Mouse (Mus musculus): ENCODE measurements around the gene Cavin3.
"Not testable (repeated sequence)": the region's sequence is repeated elsewhere in the genome, so short reads cannot be mapped to it uniquely, and the experiment has no call there.

Gene Cavin3

DNA sequence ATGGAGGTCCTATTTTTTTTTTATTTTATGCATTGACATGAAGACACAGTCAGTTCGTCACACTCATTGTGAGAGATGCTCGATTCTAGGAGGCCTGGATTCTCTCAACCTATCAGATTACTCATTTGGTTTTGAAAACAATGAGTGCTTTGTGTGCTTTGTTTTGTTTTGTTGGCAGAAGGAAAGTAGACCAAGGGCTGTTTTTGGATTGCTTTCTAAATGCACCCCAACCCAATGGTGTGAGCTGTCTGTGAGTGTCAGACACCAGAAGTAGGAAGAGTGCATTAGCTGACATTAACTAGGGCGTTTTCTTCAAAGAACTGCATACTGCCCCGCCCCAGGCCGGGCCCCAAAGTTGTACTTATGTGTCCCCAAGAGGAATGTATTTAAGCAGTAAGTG, 2.0 kb downstream of the Cavin3 start:
- DNase-seq (ENCODE audit: low read depth): no peak

DNA sequence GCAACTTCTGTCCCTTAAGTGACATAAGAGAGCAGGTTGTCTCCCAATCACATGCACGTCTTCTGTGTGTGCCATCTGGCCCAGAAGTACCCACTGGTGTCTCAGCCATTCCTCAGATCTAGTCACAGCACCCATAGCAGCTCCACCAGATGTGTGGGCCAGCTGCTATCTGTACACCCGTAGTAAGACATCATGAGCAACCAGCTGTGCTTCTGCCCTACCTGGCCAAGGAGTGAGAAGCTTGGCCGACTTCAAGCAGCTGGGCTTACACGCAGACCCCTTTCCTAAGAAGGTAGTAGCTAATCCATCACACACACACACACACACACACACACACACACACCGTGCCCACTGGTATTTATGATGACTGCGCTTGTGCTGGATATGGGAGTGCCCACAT, 2.9 kb downstream of the Cavin3 start:
- no peak for DNase-seq (ENCODE audit: low read depth)

DNA sequence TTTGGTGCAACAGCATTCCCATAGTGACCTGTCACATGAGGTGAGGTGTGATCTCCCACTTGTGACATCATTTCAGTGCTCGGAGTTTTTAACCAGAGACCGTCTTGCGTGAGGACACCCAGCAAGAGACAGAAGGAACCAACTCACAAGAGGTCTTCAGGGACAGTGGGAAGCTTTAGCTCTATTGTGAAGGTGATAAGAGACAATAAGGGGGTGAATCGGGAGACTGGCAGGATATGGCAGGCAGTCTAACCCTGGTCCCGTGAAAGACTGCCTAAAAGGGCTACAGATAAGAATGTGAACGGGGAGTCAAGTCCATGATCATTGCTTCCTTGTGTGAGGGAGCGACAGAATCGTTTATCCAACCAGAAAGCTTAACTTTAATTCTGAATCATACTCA, 3.8 kb downstream of the Cavin3 start:
- DNase-seq (ENCODE audit: low read depth): no peak

DNA sequence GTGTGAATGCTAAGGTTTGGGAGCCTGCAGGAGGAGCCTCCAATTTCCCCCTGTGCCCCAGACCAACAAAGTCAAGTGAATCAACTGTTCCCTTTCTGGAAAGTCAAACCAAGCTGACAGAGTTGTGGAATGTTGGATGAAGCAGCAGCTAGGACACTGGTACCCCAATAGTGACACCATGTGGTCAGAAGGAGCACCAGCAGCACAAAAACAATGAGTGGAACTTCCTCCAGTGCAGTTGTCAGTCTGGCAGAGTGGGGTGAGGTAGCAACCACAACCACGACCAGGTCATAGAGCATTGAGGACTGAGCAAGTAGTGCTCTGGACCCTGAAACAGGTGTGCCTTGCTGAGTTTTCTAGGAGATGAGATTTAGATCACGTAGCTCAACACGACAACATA, 4.3 kb downstream of the Cavin3 start:
- peak; percentile 16 for DNase-seq (ENCODE audit: low read depth)

DNA sequence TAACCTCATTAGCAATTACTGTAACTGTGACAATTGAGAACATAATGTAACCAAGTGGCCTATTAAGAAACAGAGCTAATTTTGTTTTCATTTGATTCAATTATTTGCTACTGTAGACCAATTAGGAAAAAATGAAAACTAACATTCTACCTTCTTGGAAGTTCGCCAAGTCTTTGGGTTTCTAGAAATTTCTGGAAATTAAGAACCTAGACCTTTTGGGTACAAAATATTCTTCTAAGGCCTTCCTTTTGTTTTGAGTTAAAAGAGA, 4.7 kb downstream of the Cavin3 start:
- no peak for DNase-seq (ENCODE audit: low read depth)

DNA sequence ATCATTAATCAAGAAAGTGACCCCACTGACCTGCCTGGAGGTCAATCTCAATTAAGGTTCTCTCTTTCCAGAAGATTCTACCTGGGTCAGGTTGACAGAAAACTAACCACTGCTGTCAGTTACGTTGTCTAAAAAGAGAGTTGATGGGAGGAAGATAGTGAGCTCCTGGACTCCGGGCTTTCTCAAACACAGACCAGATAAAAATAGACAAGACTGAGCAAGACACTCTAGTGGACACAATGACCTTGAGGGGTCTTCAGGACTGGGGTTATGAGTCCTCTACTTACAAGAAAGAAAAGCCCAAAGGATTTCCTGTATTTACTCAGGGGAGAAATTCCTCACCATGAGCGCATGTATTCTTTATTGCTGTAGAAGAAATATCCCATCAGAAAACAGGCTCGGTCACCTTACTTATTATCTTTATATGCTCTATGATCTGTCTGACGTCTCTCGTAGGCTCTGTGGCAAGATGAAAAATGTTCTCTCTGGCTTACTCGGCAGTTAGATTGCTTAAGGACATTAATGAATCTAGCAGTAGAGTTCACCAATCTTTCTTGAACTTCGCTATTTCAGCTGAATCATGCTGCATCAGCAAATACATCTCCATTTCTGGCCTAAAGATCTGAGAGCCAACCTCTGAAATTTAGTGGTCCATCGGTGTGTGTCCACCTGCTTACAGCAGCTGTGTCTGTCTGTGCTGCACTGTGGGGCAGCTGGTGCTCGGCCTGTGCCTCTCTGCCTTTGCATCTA, 5.2 kb downstream of the Cavin3 start:
- no peak for DNase-seq (ENCODE audit: low read depth)

DNA sequence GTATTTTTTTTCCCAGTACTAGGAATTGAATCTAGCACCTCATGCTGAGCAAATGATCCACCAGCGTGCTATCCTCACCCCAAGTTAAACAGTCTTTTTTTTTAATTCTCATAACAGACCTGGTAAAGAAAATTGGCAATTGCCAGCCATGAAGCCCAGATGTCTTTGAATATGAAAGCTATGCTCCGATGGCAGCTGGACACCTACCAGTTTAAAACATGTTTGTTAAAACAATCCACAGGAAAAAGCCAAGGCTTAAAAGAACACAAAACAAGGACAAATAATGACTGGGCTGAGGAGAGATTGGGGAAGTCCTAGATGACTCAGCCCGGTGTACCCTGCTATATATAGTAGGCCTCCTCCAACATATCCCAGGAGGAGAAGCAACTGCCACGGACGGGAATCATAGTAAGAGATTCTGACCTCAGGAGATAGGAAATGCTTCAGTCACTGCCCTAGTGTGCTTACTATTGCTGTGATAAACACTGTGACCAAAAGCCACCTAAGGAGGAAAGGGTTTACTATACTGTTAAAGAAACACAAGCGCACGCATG, 6.6 kb downstream of the Cavin3 start:
- DNase-seq (ENCODE audit: low read depth): no peak

DNA sequence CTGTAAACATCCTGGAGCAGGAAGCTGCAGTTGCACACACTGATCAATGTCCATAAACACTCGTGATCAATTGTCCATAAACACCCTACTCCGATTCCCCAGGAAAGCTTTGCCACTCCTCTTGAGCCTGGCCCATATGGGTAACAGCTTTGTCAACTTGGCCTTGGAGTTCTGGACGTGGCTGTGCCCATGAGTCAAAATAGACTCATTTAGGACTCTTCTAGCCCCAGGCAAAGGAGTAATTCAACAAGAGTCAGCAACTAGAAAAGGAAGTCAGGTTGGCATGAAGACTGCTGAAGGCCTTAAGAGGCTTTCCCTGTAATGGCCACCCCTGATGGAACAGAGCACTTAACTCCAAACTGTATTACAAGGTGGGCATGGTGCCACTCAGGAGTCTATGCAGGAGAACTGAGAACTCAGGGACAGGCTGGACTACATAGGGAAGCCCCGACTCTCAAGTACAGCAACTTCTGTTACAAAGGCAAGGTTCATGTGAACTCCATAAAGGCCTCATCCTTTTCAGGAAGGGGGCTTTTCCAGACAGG, 7.3 kb downstream of the Cavin3 start:
- no peak for DNase-seq (ENCODE audit: low read depth)

DNA sequence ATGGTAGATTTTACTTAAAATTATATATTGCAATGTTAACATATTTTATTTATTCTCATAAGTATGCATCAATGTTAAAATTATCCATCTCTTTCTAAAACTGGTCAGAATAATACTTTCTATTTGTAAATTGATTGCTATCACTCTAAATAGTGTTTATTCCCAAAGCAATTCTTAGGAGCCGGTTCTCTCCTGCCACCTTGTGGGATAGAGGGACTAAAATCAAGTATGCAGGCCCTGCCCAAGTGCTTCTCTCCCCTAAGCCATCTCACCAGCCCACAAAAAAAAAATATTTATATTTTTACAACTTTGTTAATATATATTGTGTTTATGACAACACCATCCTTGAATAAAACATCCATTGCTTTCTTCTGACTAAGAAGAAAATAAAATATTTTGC, 9.5 kb downstream of the Cavin3 start:
- DNase-seq (ENCODE audit: low read depth): no peak

DNA sequence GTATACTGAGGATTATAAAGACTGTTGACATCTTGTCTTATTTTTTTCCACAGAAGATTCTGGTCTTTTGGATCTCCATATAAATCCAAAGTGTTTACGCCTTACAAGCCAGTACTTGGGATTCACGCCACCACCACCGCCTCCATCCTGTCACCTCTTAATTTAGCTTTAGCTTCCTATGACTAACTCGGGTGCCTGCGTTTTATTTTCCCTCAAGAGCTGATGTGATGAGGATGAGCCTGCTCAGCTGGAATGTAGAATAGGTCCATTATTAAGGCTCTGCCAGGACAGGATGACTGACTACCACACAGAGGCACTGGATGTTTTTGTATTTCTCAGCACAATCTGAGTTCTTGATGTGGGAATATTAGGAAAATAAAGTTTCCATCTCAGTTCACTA, 16.6 kb downstream of the Cavin3 start:
- not testable (repeated sequence) for DNase-seq (ENCODE audit: low read depth)

DNA sequence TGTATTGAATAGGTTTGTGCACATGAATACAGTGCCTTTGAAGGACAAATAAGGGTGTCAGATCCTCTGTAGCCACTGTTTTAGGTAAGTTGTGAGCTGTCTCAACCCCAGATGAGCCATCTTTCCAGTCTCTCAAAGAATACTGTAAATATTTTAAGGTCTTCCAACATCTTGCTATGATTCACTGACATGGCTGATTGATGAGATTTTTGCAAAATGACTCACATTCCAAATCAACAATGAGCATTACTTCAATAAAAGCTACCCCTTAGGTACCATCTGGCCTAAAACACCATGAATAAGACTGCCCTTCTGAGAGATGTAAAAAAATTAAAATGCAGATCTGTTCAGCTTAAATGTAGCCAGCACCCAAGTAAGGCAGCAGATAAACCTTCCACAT, 23.6 kb downstream of the Cavin3 start:
- no peak for DNase-seq (ENCODE audit: low read depth)

DNA sequence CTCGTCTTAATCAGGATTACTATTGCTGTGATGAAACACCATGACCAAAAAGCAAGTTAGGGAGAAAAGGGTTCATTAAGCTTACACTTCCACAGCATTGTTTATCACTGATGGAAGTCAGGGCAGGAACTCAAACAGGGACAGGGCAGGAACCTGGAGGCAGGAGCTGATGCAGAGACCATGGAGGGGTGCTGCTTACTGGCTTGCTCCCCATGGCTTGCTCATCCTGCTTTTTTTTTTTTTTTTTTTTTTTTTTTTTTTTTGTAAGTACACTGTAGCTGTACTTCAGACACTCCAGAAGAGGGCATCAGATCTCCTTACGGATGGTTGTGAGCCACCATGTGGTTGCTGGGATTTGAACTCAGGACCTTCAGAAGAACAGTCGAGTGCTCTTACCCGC, 28.8 kb downstream of the Cavin3 start:
- DNase-seq (ENCODE audit: low read depth): not testable (repeated sequence)

DNA sequence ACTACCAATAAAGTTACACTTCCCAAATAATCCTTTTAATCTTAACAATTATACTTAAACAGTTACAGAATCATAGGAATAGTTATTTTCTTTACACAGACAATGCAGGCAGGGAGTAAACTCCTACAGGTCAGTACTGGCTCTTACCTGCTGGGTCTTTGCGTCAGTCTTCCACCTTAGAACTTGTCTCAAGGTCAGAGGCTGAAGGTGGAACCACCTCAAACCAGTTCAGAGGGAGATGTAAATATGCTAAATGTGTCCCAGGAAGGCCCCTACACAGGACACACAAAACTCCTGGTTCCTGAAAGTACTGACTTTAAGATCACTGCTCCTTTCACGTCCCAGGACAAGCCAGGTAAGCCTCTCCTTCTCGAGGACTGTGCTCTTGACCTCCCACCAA, 37.0 kb downstream of the Cavin3 start:
- DNase-seq (ENCODE audit: low read depth): no peak

DNA sequence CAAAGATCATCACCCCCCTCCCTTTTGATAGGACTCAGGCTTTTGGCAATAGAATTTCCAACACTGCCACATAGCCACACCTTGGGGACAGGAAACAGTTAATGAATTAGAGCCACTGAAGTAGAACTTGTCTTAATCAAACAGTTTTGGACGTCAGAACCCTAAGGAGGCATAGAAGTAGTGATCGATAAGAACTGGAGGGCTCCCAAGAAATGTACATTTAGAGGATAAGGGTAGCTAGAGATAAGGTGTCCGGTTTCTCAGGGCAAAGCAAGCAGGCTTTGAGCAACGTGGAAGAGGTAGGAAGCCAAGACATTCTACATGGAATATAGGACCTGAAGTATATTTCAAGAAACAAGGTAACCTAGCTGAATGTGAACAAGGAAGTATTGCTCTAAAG, 40.7 kb downstream of the Cavin3 start:
- no peak for DNase-seq (ENCODE audit: low read depth)

DNA sequence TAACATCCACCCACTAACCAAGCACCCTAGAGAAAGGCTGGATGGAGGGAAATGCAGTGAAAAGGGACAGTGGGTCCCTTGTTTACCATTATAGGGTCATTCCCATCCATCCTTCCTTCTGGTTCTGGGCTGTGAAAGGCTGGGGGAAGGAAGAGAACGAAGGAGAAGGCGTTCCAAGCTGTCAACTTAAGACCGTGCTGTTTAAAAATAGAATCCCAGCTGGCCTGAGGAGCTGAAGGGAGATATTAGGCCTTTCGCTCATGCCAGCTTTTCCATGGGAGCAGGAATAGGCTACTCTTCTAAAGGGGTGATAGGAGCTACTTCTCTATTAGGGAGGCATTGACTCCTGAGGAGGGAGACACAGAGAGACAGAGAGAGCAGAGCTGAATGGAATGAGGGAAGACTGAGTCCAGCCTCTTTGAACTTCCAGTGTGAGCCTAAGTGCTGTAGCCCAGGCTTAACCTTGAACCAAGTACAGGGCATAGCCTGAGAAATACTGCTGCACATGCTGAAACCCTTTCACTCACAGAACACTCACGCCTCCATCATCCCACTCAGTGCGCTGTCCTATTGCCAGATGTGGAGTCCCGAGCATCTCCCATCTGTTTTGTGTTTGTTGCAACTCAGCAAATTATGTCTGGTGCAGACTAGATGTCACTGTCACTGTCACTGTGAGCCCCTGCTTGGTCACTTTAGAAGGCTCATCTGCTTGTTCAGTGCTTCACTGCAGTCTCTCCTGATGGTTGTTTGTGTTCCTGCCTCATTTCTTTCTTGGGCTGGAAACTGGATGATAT, 43.9 kb downstream of the Cavin3 start:
- no peak for DNase-seq (ENCODE audit: low read depth)

DNA sequence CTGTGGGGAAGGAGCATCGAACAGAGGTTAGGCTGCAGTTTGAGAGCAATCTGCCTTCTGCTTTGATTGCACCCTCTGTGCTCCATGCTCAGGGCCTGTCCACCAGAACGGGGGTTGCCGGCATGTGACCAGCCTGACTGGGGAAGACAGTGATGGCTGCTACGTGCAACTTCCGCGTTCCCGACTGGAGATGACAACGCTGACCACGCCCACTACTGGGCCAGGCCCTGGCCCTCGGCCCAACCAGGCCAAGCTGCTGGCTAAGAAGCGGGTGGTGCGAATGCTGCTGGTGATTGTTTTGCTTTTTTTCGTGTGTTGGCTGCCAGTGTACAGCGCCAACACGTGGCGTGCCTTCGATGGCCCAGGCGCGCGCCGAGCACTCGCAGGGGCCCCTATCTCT, 47.3 kb downstream of the Cavin3 start:
- no peak for DNase-seq (ENCODE audit: low read depth)

DNA sequence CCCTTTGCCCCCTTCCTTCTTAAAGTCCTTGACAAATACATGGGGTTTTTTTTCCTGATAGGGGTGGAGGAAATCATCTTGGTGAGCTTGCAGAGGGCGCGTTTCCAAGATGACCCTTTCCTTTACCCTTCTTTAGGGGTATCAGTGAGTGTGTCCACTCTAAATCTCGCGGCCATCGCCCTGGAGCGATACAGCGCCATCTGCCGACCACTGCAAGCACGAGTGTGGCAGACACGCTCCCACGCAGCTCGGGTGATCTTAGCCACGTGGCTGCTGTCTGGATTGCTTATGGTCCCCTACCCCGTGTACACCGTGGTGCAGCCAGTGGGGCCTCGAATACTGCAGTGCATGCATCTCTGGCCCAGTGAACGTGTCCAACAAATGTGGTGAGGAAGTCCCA, 48.2 kb downstream of the Cavin3 start:
- no peak for DNase-seq (ENCODE audit: low read depth)

DNA sequence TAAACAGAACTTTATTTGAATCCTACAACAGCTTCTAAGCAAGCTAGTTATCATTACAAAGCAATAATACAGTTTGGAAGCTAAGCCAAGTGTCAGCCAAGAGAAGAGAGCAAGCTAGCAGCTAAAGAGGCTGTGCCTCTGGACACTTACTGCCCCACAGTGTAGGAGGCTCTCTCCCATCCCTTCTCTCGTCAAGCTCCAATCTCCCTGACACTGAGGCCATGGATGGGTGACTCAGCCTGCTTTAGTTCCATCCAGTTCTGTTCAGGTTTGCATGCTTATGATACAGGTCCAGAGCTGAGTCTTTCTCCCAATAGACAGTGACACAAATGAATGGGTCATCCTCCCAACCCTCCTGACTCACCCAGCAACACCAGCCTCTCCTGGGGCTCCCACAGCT, 50.0 kb downstream of the Cavin3 start:
- DNase-seq (ENCODE audit: low read depth): no peak

Data from induced T-regulatory cell, adult 2 months (primary cell).